Mouse (Mus musculus) heart, embryonic 14.5 days (tissue): ENCODE data around the gene Med16. TPM values are rescaled to one million over a fixed set of nuclear protein-coding genes. Genes with fewer than 3 reads are reported as not detected.

ENCODE experiments used
- ATAC-seq: fragments of 200-750 bp; cut with Nextera tagmentation; 2 replicates; pipeline ENCODE4 v1.8.0; 2017; ENCODE audit warnings: low read depth, moderate TSS enrichment; ENCODE audit not compliant: insufficient number of reproducible peaks, insufficient read depth, low FRiP score
- H3K27ac ChIP-seq, 2 experiments: fragments of 200-500 bp in 1 of 2; fragments of 300-500 bp in 1 of 2; sonication (generic) in 1 of 2; replicated peaks in 1 of 2; 2 replicates each; pipeline ENCODE4 v1.5.1; 2012 to 2014; ENCODE audit warnings: low read depth in 2 of 2, low read length in 2 of 2, control low read depth in 1 of 2, mild to moderate bottlenecking in 1 of 2, mixed read lengths in 1 of 2; ENCODE audit not compliant: control insufficient read depth in 1 of 2, insufficient read depth in 1 of 2
- H3K27me3 ChIP-seq: fragments of 300-500 bp; sonication (generic); 2 replicates; pipeline ENCODE4 v1.6.1; 2014; ENCODE audit warnings: mild to moderate bottlenecking, low read length, control low read depth; ENCODE audit not compliant: control insufficient read depth, insufficient read depth
- H3K36me3 ChIP-seq: fragments of 300-500 bp; sonication (generic); 2 replicates; pipeline ENCODE4 v1.6.1; 2014; ENCODE audit warnings: mild to moderate bottlenecking, control low read depth, low read length, mixed read lengths; ENCODE audit not compliant: control insufficient read depth, insufficient read depth
- H3K4me1 ChIP-seq, 2 experiments: fragments of 200-500 bp in 1 of 2; fragments of 300-500 bp in 1 of 2; sonication (generic) in 1 of 2; 2 replicates each; pipeline ENCODE4 v1.6.1; 2012 to 2014; ENCODE audit warnings: low read length in 2 of 2, control low read depth in 1 of 2, mixed read lengths in 1 of 2; ENCODE audit not compliant: control insufficient read depth in 2 of 2, insufficient read depth in 2 of 2
- H3K4me2 ChIP-seq: fragments of 300-500 bp; sonication (generic); 2 replicates; pipeline ENCODE4 v1.6.1; 2014; ENCODE audit warnings: mild to moderate bottlenecking, low read length
- H3K4me3 ChIP-seq, 2 experiments: fragments of 200-500 bp in 1 of 2; fragments of 300-500 bp in 1 of 2; sonication (generic) in 1 of 2; 2 replicates each; pipeline ENCODE4 v1.5.1; 2012 to 2014; ENCODE audit warnings: low read length in 2 of 2, mild to moderate bottlenecking in 2 of 2, control low read depth in 1 of 2, low read depth in 1 of 2, moderate library complexity in 1 of 2; ENCODE audit not compliant: control insufficient read depth in 1 of 2, insufficient read depth in 1 of 2
- H3K9ac ChIP-seq: fragments of 300-500 bp; sonication (generic); 2 replicates; pipeline ENCODE4 v1.6.1; 2014; ENCODE audit warnings: mild to moderate bottlenecking, low read length
- H3K9me3 ChIP-seq: fragments of 300-500 bp; sonication (generic); 2 replicates; pipeline ENCODE4 v1.6.1; 2016; ENCODE audit warnings: low read length, control low read depth; ENCODE audit not compliant: control insufficient read depth
- WGBS: fragments of 180-500 bp; shearing (Covaris S2); extraction: QIAGEN DNeasy Blood & Tissue Kit; methylation state at CpG from one replicate; pipeline ENCODE4 v1.1.7; 2014; 5-methylcytosine and 5-hydroxymethylcytosine counted together
- polyA plus RNA-seq: library from polyadenylated mRNA; unstranded; fragments of >200 nt; fragmentation: Nextera tagmentation; extraction: Ambion mirVana; gene quantifications from 2 replicates; pipeline ENCODE4 v1.2.1, GENCODE M21; 2014

Med16 gene
- polyA plus RNA-seq = 34.7 TPM in 2 replicates

DNA sequence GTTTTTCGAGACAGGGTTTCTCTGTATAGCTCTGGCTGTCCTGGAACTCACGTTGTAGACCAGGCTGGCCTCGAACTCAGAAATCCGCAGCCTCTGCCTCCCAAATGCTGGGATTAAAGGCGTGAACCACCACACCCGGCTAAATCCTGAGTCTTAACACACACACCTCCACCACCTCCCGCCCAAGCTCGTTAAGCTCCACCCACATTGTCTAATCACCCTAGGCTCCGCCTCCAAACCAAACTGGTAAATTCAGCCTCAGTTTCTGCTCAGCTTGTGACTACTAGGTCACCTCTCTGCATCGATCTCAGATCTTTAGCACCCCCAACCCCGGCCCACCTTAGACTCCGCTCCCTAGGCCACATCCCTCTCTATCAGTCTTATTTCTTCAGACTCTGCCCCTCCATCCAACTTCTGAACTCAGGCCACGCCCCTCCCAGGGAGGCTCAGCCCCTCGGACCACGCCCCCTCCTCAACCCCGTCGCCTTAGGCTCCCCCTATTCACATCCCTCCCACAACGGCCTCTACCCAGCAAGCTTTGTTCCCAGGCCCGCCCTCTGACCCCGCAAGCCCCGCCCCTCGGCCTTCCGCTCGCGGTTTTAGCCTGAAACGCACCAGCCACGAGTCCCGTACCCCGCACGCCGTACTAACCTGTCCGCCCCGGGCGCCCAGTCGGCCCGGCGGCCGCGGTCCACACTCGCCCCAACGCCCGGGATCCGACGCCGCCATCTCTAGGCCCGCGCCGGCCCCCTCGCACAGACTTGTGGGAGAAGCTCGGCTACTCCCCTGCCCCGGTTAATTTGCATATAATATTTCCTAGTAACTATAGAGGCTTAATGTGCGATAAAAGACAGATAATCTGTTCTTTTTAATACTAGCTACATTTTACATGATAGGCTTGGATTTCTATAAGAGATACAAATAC lies at the start of gene Med16:
TSS of gene Med16 (minus strand) at position 757 of the 925 bp plus-strand sequence.
- peaks cover 63% of the 10 kb centered on the region for H3K36me3 ChIP-seq
- 2% methylated on average over 52 of the region's 52 CpGs for WGBS
- peak within 1 kb of the TSS; percentile 92 for H3K9ac ChIP-seq

GRCm38 (mm10) chr10:79958140-79958816 lies 49.6 kb upstream of the Med16 start:
- Histone ChIP-seq H3K4me1 (peaks cover 3 to 8% of the 10 kb centered on the region in 2 experiments), H3K27me3 (no peaks in the 10 kb centered on the region), H3K9ac (no peak overlapping the region), H3K4me2 (peak overlapping the region; percentile 27), H3K27ac (no peak overlapping the region), H3K36me3 (peaks cover 29% of the 10 kb centered on the region), H3K4me3 (no peak overlapping the region), H3K9me3 (no peaks in the 10 kb centered on the region)
- 20% methylated on average over 21 of the region's 21 CpGs for WGBS
- 0 out of 2 replicates have a peak, but pooled peaks have one; percentile 6 for ATAC-seq

More for the DNA sequence above, at the start of gene Med16:
- no peaks in the 10 kb centered on the region for H3K9me3 ChIP-seq
- H3K4me3 ChIP-seq = peak within 1 kb of the TSS; percentile 72 to 89
- peak within 1 kb of the TSS; percentile 63 for H3K4me2 ChIP-seq
- no peaks in the 10 kb centered on the region for H3K27me3 ChIP-seq
- peaks cover 0 to 5% of the 10 kb centered on the region in 2 experiments; a peak in 2 of 4 replicates for H3K4me1 ChIP-seq
- ATAC-seq = peak; percentile 95
- H3K27ac ChIP-seq = peak within 1 kb of the TSS; percentile 94 to 97

DNA sequence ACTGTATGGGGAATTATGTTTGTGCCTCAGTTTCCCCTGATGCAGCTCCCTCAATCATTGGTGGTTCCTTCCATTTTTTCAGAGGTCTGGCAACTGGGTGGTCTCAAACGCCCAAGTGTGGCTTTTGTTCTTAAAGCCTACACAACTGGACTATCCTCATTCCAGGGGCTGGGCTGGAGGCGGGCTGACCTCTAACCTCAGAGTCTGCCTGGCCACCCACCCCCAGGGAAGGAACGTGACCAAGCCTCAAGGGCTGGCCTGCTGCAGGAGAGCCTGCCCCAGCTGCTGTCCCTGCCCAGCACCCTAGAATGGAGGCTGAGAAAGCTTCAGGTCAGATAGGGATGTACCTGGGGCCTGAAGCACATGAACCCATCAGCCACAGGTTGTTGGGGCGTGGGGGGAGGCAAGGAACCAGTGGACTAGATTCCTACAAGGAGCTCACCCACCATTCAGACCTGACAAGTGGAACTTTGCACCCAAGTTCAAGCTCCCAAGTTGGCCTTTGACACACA lies 48.0 kb upstream of the Med16 start:
- Histone ChIP-seq H3K27ac (no peak overlapping the region), H3K27me3 (no peaks in the 10 kb centered on the region), H3K4me1 (peaks cover 3 to 8% of the 10 kb centered on the region in 2 experiments), H3K9ac (no peak overlapping the region), H3K9me3 (no peaks in the 10 kb centered on the region), H3K4me3 (no peak overlapping the region), H3K36me3 (peaks cover 23% of the 10 kb centered on the region), H3K4me2 (no peak overlapping the region)
- ATAC-seq = no peak
- 46% methylated on average over 4 of the region's 4 CpGs for WGBS

DNA sequence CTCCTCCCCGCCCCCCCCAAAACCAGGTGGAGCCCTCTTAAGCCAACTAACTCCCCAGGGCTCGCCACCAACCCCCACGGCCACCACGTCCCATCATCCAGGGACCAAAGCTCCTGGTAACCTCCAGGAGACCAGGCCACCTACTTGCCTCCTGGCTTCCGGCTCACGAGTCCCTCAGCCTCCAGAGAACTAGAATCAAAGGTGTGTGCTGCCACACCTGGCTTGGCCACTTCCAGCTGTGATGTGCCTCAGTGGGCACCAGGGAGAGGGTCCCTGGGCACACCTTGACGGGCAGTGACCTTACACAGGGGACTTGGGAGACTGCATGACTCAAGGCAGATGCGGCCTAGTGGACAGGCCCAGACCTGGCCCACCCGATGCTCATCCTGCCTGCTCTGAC lies 47.0 kb upstream of the Med16 start:
- Histone ChIP-seq H3K4me1 (peaks cover 2% of the 10 kb centered on the region in 2 experiments), H3K27ac (no peak overlapping the region), H3K9ac (no peak overlapping the region), H3K36me3 (peaks cover 25% of the 10 kb centered on the region), H3K4me2 (no peak overlapping the region), H3K27me3 (no peaks in the 10 kb centered on the region), H3K9me3 (no peaks in the 10 kb centered on the region), H3K4me3 (no peak overlapping the region)
- no peak for ATAC-seq
- WGBS = 68% methylated on average over 9 of the region's 9 CpGs

GRCm38 (mm10) chr10:79953946-79954345 lies 45.2 kb upstream of the Med16 start:
- Histone ChIP-seq H3K4me2 (no peak overlapping the region), H3K9ac (no peak overlapping the region), H3K27me3 (no peaks in the 10 kb centered on the region), H3K9me3 (no peaks in the 10 kb centered on the region), H3K36me3 (peaks cover 43% of the 10 kb centered on the region), H3K4me1 (no peaks in the 10 kb centered on the region), H3K4me3 (no peak overlapping the region), H3K27ac (no peak overlapping the region)
- WGBS = 83% methylated on average over 6 of the region's 6 CpGs
- no peak for ATAC-seq

DNA sequence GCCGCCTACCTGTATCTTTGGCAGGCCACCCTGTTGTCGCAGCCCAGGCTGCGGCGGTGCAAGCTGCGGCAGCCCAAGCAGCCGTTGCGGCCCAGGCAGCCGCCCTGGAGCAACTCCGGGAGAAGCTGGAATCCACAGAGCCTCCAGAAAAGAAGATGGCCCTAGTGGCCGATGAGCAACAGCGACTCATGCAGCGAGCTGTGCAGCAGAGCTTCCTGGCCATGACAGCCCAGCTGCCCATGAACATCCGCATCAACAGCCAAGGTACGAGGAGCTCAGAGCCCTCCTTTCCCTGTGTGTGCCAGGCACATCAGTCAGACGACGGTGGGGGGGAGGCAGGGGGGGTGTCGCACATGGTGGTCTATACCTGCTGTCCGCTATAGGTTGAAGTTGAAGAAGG lies 41.9 kb upstream of the Med16 start:
- Histone ChIP-seq H3K27me3 (no peaks in the 10 kb centered on the region), H3K9me3 (no peaks in the 10 kb centered on the region), H3K9ac (no peak overlapping the region), H3K4me1 (peaks cover 13 to 16% of the 10 kb centered on the region in 2 experiments), H3K4me2 (no peak overlapping the region), H3K4me3 (no peak overlapping the region), H3K27ac (no peak overlapping the region), H3K36me3 (peaks cover 52% of the 10 kb centered on the region)
- no peak for ATAC-seq
- 82% methylated on average over 18 of the region's 18 CpGs for WGBS

DNA sequence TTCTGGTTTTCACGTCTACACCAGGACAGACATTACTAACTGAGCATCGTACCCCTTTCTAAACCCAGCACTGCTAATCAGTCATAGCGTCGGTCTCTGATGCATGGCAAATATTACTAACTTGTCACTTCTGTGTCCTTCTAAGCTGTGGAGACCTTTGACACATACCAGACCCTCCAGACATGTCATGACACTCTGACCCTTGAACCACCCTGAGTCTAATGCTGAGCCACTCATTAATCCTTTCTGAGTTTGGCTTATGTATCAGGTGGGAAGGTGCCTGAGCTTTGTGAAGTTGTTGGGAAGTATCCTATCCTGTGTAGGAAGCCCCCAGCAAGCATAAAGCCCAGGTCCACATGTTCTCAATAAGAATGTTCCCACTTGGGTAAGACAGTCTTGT lies 41.1 kb upstream of the Med16 start:
- peaks cover 20% of the 10 kb centered on the region in 2 experiments for H3K4me1 ChIP-seq
- no peak overlapping the region for H3K27ac ChIP-seq
- peaks cover 52% of the 10 kb centered on the region for H3K36me3 ChIP-seq
- WGBS = 60% methylated on average over 4 of the region's 4 CpGs
- no peak for ATAC-seq
- H3K27me3 ChIP-seq = no peaks in the 10 kb centered on the region
- H3K4me2 ChIP-seq = no peak overlapping the region
- no peak overlapping the region for H3K4me3 ChIP-seq
- H3K9ac ChIP-seq = no peak overlapping the region
- H3K9me3 ChIP-seq = no peaks in the 10 kb centered on the region
